Mouse (Mus musculus): Measurements from ENCODE around the gene Fam53b.

Gene Fam53b

DNA sequence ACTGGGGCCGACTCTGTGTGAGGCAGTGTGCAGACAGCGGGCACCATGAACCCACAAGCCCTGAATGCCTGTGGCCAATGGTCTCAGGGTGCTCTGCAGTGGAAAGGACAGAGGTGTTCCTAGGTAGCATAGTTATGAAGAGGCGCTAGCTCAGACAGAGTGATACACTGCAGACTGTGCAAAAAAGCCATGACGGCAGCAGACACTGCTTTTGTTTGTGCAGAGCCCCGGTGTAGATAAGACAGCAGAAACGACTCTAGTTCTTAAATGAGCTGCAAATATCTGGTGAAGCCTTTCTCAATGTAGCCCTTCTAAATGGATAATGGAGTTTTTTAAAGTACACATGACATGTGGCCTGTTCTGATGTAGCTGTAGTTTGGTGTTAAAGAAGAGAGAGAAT, 73.9 kb downstream of the Fam53b start:
- DNase-seq (ENCODE audit: low read depth, low spot score) = no peak

DNA sequence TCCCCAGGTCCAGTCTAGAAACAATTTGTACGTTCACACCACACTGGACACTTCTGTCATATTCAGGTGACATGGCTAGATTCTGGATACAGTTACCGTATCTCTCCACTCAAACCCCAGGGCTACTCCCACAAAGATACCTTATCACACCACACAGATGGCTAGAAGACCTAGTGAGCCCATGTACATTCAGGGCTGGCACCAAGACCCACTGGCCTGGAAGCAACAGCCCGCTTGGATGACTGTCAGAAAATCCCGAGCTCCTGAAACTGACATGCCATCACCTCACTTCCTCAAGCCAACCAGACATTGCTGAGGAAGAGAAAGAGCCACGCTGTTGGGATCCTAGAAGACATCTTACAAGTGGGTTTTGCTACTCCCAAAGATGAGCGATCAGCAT, 74.8 kb downstream of the Fam53b start:
- no peak for DNase-seq (ENCODE audit: low read depth, low spot score)

DNA sequence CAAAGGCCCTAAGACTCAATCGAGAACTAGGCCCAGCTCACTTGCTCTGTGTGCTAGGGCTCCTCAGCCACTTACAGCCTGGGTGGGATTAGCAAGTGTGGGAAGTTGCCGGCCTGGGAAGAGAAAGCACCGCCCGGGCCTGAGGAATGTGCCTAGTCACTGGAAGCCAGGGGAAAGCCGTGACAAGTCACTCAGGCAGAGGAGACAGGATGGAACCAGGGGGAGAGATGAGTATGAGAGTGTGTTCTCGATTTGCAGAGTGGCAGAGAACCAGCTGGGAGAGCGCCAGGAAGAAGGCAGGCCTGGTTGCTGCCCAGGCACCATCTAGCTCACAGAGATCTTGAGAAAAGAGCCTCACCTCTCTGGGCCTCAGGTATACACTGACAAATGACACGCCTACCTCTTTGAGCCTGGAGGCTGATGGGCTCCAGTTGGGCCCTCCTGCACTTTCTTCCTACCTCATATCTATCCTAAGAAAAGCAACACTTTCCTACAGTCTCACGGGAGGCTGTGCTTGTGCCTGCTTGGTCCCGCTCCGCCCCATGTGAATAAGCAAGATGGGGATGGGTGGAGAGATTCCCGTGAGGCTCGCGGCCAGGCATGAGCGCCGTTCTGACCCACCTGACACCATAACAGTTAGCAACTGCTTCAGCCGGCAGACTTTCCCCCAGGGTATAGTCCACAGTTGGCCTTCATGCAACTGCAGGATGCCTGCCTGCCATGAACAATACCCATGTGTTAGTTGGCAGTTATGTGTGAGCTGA, 77.4 kb downstream of the Fam53b start:
- no peak for DNase-seq (ENCODE audit: low read depth, low spot score)

GRCm38 (mm10) chr7:132735145-132735544, 78.5 kb downstream of the Fam53b start:
- DNase-seq (ENCODE audit: low read depth, low spot score) = no peak

- DNase-seq (ENCODE audit: low read depth, low spot score) = no peak
These were observed 79.5 kb downstream of the Fam53b start for GRCm38 (mm10) chr7:132734222-132734621.

GRCm38 (mm10) chr7:132733521-132733920, 80.2 kb downstream of the Fam53b start:
- DNase-seq (ENCODE audit: low read depth, low spot score) = no peak

GRCm38 (mm10) chr7:132732136-132732789, 81.4 kb downstream of the Fam53b start:
- DNase-seq (ENCODE audit: low read depth, low spot score) = no peak

- no peak for DNase-seq (ENCODE audit: low read depth, low spot score)
These were observed 82.1 kb downstream of the Fam53b start for GRCm38 (mm10) chr7:132731558-132731957.

- no peak for DNase-seq (ENCODE audit: low read depth, low spot score)
These were observed 83.2 kb downstream of the Fam53b start for GRCm38 (mm10) chr7:132730510-132730909.

- no peak for DNase-seq (ENCODE audit: low read depth, low spot score)
These were observed 84.4 kb downstream of the Fam53b start for GRCm38 (mm10) chr7:132729093-132729831.

DNA sequence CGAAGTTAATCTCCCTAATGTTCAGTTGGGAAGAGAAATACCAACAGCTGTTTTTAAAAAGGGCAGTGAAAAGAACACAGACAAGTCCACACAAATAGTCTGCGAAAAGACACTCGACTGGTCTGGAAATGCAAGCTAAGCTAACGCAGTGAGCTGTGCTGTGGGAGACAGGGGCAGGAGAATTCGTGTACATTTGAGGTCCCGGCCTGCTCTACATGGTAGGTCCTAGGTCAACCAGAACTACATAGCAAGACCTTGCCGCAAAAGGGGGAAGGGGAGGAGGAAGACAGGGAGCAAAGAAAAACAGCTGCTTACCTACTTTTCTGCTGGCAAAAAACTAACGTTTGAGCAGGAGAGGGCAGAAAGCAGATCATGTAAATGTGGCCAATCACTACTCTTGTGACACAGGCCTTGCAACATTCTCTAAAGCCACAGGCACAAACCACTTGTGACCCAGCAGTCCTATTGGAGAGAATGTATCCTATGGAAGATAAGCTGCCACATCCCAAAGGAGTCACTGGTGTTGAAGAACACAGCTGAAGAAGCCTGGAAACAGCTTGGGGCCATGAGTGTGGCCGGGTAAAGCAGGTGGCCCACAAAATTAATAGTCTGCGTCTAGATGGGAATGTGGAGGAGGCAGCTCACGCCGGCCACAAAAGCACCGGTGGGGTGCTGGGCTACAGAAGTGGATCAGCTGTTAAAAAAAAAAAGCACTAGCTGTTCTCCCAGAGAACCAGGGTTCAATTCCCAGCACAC, 87.4 kb downstream of the Fam53b start:
- no peak for DNase-seq (ENCODE audit: low read depth, low spot score)

DNA sequence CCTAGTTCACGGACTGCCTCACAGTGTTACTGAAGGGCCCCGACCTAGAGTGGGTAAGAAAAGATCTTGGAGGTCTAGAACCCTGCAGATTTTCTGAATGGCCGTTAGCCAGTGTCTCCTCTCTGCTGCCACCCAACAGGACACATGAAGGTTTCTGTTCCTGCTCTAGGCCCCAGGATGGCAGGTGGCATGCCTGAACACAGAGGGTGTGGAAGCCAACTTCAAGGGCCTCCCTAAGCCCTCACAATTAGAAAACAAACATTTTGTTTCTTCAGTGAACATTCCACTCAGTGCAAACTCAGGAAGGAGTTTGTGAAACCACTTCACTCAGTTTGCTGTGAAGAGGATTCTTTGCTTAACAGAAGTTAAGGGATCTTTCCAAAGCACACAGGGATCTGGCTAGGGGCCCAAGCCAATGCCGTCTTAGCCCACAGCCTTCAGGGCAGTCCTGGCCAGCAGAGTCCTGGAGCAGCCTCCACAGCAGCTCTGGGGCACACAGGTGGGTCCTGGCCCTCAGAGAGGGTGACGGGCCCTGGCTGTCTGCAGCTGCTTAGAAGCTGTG, 89.1 kb downstream of the Fam53b start:
- DNase-seq (ENCODE audit: low read depth, low spot score) = no peak

- no peak for DNase-seq (ENCODE audit: low read depth, low spot score)
These were observed 89.8 kb downstream of the Fam53b start for GRCm38 (mm10) chr7:132723906-132724305.

GRCm38 (mm10) chr7:132722401-132723370, 91.0 kb downstream of the Fam53b start:
- no peak for DNase-seq (ENCODE audit: low read depth, low spot score)

- peak; percentile 87 for DNase-seq (ENCODE audit: low read depth, low spot score)
These were observed 93.1 kb downstream of the Fam53b start for GRCm38 (mm10) chr7:132720562-132720961.

GRCm38 (mm10) chr7:132719570-132719969, 94.1 kb downstream of the Fam53b start:
- DNase-seq (ENCODE audit: low read depth, low spot score) = no peak

GRCm38 (mm10) chr7:132715259-132715658, 98.4 kb downstream of the Fam53b start:
- no peak for DNase-seq (ENCODE audit: low read depth, low spot score)

- no peak for DNase-seq (ENCODE audit: low read depth, low spot score)
These were observed 99.3 kb downstream of the Fam53b start for GRCm38 (mm10) chr7:132714236-132714923.

DNA sequence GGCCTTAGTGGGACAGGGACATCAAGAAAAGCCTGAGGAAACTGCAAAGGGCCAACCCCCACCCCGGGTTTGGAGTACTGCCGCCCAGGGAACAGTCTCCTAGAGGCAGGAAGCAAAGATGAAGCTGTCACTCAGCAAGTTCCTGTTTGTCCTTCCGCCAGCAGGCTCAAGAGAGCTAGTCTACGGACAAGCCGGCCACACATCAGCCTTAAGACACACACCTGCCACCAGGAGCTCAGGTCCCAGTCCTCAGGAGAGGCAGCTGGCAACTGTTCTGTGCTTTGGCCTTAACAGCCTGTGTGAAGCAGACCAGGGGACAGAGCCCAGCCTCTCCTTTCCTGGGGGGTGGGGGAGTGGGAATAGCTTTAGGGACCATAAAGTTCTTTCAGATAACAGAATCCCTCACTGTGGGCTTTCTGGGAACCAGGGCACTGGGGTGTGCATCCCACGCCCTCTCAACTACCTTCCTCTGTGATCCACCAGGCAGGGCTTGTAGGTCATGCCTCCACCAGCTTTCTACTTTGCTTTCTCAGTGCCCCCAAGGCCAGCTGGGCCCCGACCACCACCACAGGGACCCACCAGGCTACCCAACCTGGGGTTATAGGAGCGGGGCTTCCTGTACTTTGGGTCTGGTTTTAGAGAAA, 100.1 kb downstream of the Fam53b start:
- no peak for DNase-seq (ENCODE audit: low read depth, low spot score)
